Mouse (Mus musculus) thymus, adult 18-20 months (tissue): ENCODE results near the gene Cntn6.

Experiments
- DNase-seq, 2 experiments: peaks; one replicate each; pipeline ENCODE4 v3.0.0; 2022; ENCODE audit warnings: mixed read lengths in 2 of 2

The Cntn6 gene

DNA sequence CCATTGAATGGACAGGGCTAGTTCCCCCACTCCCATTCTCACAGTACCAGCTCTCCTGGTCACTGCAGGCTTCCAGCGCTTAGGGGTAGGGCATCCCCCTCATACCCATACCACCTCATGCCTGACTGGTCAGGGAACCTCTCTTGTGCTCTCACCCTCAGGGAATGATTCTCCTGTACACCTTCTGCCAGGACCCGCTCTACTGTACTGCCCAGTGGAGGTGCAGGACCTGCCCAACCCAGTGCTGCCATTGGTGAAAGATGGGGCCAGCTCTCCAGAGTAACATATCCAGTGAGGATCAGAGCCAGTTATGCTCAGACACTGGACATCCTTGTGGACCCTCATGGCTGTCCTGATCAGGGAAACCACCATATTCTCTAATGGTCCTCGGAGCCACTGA lies 291.3 kb downstream of the Cntn6 start:
- DNase-seq, result no peak

DNA sequence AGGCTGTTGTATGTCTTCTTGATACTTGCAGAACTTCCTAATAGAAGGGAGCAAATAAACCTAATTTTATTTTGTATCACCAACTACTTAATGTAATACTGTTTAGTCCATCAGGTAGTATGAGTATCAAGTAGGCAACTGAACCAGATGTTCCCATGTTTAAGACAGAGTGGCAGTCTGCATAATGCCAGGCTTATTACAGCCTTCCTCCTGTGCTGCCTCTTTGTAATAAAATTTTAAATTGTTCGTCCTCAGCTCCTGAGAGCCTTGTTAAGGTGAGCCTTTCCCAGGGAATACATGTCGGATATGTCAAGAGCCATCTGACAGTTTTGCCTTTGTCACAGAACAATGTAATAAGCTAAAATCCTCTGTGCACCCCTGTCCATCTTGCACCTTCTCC lies 294.9 kb downstream of the Cntn6 start:
- no peak for DNase-seq

DNA sequence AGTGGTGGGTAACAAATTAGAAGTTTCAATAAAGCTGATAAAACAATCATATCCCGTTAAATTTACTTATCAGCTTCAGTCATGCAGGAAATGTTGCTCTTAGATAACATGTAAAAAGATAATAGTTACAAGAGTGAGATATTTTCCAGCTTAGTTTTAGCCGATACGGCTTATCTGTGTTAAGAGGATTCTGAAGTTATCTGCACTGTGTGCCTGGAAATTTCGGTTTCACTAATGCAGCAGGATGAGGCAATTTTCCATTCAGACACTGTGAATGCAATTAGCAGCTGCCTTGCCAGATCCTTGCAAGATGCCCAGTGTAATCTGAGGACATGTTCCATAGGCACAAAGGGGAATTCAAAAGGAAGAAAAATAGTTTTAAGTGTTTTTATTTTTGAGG lies 315.9 kb downstream of the Cntn6 start:
- no peak for DNase-seq

DNA sequence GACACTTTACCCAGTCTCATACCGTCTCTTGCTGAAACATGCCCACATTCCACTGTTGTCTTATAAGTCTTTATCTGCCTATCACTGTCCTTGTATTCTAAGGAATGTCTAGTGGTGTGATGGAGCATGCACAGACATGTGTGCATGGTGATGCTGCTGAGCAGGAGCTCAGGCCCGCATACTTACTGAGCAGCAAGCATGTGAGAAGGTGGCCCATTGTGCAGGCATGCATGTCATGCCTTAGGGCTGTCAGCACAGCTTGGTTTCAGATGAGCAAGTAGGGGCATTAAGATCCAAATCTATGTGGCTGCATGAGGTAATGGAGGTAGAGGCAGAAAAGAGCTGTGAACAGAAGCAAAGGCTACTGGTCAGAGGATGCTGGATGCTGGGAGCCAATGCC lies 323.0 kb downstream of the Cntn6 start:
- no peak for DNase-seq

DNA sequence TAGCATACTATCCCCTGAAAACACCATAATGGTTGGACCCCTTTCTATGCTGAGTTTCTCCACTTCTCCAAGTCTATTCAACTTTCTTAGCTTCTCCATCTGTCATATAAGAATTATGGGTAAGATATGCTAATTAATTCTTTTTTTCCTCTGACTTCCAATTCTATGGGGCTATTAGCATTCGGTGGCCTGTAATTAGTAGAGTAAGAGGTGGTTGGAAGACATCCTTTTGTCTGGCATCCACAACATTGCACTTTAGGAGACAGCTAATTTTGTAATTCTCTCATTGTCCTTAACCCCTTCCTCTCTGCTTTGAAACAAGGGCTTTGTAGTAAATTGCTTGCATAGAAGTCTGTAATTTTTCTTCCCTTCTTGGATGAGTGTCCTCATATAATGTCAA lies 387.1 kb downstream of the Cntn6 start:
- no peak for DNase-seq

DNA sequence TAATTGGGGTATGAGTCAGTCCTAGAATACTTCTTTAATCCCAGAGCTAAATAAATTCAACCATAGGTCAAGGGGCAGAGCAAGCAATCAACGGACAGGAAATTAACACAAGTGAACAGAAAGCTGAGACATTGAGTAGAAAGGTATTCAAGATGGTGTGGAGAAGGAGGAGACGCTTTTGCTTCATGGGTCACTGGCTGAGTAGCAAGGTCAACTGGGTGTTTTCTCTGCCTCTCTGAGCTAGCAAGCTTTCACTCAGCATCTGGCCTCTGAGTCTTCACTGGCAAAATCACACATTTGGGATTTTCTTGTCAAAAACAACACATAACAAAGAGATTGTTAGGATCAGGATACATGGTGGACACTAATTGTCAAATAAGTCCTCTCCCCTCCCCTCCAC lies 391.4 kb downstream of the Cntn6 start:
- DNase-seq, result no peak

DNA sequence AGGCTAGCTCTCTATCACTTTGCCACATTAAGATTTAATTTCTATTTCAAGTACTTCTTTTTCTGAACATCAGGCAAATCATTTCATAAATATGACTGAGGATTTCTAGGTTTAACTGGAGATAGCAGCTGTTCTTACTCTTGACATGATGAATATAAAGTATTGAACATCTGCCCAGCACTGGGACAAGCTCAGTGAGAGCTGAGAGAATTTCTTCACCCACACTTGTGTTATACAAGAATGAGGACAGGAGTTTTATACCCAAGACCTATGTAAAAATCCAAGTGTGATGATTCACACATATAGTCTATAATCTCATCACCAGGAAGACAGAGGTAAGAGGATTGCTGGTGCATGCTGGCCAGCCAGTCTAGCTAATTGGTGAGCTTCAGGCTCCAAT lies 393.2 kb downstream of the Cntn6 start:
- DNase-seq, result no peak

DNA sequence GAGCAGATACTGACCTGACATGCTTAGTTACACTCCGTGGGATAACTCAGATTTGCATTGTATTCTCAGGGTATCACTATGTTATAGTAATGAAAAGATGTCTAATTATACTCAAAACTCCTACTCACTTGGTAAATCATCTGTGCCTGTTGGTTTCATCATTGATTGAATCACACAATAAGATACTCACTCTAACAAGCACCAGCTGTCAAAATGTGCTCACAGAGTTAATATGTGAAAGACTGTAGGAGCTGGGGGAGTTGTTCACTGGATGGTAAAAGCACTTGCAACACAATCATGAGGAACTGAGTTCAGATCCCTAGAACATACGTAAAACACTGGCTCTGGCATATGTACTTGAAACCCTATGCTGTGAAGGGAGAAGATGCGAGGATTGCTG lies 398.5 kb downstream of the Cntn6 start:
- DNase-seq, result no peak
